Mouse (Mus musculus) lung, postnatal 14 days (tissue): Measurements from ENCODE around the gene Kpna7.
"Not testable (repeated sequence)": the region's sequence is repeated elsewhere in the genome, so short reads cannot be mapped to it uniquely, and the experiment has no call there.

Source experiments
- DNase-seq: peaks from one replicate; pipeline ENCODE4 v3.0.0; 2021

The Kpna7 gene

DNA sequence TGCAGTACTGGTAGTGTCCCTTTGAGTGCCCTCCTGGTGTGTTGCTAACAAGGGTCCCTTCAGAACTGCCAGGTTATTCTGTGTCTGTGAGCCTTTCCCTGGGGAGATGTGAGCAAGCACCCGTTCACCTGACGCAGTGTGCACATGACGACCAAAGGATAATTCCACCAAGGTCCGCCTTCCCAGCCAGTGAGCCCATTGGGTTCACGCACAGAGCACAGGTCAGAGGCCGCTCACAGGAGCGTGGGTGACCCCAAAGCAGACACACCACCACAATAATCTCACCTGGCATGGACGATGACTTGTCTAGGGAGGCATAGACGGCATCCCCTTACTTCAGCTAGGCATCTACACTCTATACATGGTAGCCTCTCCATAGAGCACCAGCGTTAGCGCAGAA, 17.6 kb upstream of the Kpna7 start:
- DNase-seq, result not testable (repeated sequence)

- no peak for DNase-seq
Measured at GRCm38 (mm10) chr5:145100960-145101359, 17.1 kb upstream of the Kpna7 start.

GRCm38 (mm10) chr5:145098340-145098821, 14.6 kb upstream of the Kpna7 start:
- DNase-seq, result no peak

- DNase-seq, result no peak
Measured at GRCm38 (mm10) chr5:145096195-145096594, 12.4 kb upstream of the Kpna7 start.

DNA sequence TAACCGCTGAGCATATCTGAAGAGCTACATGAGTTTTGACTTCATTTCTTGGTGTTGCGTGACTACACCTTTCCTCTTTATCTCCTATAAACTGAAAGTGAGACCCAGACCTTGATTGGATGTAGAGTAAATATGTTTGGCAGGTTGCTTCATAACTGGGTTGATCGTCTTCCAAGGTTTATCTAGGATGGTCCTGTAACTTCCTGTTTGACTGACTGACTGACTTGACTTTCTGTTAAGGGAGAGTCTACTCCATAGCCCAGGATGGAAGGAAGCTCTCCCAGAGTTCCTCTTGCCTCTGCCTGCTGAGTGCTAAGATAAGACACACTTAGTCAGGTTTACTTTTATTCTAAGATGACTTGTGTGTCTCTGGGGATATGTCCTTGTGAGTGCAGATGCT, 6.0 kb upstream of the Kpna7 start:
- DNase-seq, result no peak

GRCm38 (mm10) chr5:145088186-145088585, 4.4 kb upstream of the Kpna7 start:
- no peak for DNase-seq

DNA sequence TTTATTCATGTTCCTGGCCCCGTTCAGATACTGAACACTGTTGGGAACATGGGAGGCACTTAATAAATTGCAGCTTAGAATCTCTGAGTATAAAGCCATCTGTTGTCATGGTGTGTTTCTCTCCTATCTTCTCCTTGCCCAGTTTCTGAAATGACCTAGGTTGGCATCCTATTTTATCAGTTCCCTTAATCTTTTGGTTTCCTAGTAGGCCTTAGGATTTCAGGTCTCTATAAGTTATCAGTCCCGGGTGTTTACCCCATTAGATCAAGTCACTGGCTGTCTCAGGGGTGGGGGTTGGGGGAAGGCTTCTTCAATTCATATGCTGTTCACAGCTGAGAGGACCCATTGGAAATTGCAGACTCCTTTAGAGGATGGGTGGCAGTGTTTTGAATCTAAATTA, 992 bp upstream of the Kpna7 start:
- DNase-seq, result no peak

DNA sequence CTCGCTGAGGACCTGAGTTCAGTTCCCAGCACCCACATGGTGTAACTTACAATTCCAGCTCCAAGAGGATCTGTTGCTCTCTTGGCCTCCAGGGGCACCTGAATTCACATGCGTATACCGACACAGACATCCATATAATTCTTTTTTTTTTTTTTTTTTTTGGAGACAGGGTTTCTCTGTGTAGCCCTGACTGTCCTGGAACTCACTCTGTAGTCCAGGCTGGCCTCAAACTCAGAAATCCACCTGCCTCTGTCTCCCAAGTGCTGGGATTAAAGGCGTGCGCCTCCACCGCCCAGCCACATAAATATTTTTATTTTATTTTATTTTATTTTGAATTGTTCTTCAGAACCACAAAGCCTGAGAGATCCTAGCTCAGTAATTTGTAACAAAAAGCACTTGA, 629 bp downstream of the Kpna7 start:
- DNase-seq, result not testable (repeated sequence)

GRCm38 (mm10) chr5:145081866-145082613, 1.8 kb downstream of the Kpna7 start:
- DNase-seq, result no peak

DNA sequence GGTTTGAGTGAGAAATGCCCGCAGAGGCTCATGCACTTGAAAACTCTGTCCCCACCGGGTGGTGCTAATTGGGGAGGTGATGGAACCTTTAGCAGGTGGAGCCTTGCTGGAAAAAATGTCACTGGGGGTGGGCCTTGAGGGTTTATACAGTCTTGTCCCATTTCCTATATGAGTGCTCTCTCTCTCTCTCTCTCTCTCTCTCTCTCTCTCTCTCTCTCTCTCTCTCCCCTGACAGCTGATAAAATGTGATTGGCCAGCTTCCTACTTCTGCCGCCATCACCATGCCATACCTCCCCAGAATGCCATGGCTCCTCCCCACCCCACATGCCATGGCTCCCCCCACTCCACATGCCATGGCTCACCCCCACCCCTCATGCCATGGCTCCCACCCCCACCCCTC, 8.7 kb downstream of the Kpna7 start:
- DNase-seq, result no peak

DNA sequence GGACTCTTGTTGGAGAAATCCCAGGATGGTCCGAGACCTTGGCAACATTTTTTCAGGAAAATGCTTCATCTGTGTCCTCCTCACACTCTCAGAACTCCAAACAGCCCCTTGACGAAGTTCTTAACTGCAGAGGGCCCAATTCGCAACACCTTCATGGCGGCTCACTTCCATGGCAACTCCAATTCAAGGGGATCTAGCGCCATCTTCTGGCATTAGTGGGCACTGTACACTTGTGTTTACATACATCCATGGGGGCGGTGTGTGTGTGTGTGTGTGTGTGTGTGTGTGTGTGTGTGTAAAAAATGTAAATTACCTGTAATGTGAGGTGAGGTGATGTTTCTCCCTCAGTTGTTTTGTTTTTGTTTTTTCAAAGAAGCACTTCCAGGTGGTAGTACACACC, 12.5 kb downstream of the Kpna7 start:
- no peak for DNase-seq

DNA sequence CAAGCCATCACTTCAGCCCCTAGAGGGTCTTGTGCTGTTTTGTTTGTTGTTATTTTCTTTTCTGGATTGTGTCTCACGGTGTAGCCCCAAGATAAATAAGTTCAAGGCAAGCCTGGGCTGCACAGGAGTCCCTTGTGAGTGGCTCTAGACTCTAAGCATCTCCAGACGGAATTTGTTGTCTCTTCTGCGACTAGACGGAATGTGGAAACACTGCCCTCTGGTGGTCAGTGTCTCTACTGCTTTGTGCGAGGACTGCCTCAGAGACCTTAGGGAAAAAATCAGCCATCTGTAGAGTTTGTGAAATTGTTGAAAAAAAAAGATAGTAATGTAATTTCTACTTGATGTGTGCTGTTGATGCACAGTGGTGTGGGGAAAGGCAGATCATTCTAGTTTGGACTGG, 14.1 kb downstream of the Kpna7 start:
- DNase-seq, result peak; percentile 82

DNA sequence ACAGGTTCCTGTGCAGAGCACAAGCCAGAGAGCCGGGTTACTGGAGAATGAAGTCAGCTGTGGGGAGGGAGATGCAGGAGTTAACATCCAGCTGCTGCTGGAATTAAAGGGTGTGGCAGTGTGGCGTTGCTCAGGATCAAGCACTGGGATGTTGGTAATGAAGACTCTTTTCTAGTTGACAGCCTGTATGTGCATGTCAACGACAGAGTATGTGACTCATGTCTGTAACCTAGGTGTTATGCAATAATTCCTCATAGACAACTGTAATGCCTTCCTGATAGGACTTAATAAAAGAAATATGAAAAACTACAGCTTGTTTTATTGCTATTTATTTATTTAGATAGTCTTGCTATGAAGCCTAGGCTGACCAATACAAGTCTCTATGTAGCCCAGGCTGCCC, 15.0 kb downstream of the Kpna7 start:
- no peak for DNase-seq

DNA sequence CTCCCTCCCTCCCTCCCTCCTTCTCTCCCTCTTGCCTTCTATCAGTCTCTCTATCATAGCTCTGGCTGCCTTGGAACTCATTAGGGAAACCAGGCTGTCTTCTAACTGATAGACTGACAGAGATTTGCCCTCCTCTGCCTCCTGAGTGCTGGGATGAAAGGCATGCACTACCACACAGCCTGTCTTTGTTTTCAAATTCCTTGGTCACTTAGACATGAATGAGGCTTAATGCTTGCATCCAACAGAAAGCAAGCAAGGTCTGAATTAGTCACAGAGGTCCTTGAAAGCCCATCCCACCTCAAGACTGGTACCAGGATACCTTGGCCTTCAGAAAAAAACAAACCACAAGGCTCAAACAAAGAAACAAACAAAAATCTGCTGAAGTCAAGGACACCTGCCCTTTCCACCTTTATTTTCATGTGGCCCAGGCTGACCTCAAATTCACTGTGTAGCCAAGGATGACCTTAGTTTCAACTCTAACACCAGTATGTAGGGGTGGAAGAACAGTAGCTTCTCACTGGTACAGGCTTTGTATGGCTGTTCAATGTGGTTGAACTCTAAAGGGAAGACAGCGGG, 19.0 kb downstream of the Kpna7 start:
- DNase-seq, result no peak

GRCm38 (mm10) chr5:145059524-145059923, 24.3 kb downstream of the Kpna7 start:
- DNase-seq, result no peak

- DNase-seq, result no peak
Measured at GRCm38 (mm10) chr5:145058722-145059121, 25.1 kb downstream of the Kpna7 start.

GRCm38 (mm10) chr5:145057907-145058306, 25.9 kb downstream of the Kpna7 start:
- DNase-seq, result no peak

GRCm38 (mm10) chr5:145054187-145054586, 29.6 kb downstream of the Kpna7 start:
- not testable (repeated sequence) for DNase-seq

DNA sequence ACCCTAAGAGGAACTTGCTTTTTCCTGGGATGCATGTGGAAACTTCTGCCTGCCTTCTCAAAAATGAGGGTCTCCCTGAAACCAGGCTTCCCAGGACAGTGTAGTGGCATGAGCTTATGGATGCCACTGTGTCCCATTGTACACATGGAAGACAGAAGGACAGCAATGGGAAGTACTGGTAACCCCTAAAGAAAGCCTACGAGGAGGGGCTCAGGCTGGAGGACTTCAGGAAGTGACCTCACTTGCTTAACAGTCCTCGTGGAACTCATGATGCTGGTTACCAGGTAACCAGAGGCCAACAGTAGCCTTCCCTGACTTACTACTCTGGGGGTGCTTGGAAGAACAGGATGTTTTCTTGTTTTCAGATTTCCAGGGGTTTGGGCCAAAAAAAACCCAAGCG, 41.1 kb downstream of the Kpna7 start, which contains the start of gene 1700018F24Rik:
Gene 1700018F24Rik, plus strand, starts transcription at position 301 of the 400 bp plus-strand sequence.
- not testable (repeated sequence) for DNase-seq

DNA sequence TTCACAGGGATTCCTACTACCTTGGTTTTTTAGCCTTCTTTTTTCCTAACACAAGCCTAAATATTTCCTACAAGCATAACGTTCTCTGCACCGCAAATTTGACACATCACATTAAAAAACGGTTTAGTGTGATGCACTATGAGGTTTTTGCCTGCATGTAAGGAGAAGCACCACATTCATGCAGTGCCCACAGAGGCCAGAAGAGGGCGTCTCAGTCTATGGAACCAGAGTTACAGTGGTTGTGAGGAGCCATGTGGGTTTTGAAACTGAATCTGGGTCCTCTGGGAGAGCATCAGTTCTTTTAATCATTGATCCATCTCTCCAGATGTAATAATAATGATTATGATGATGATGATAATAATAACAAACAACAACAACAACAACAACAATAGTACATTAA, 42.2 kb downstream of the Kpna7 start:
- DNase-seq, result peak; percentile 3

- not testable (repeated sequence) for DNase-seq
Measured at GRCm38 (mm10) chr5:145032391-145032790, 51.4 kb downstream of the Kpna7 start, which contains the start of gene Gm4871. Gene Gm4871 (minus strand): TSS chr5:145032754.

GRCm38 (mm10) chr5:145030476-145030875, 53.4 kb downstream of the Kpna7 start:
- not testable (repeated sequence) for DNase-seq

DNA sequence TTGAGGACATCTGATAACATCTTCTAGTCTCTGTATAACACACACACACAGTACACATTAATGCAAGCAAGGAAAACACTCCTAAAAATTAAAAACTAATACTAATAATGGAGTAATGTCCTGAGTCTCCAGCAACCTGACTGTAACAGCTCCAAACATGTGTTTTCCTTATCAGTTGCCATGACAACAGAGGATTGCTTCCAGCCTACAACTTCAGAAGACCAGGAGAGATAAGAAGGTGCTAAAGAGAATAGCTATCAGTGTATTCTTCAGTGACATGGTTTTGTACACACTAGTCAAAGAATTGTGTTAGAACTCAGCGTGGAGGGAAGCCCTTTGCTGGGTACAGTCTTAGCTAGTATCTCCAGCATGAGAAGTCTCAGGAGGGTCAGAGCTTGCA, 63.1 kb downstream of the Kpna7 start:
- not testable (repeated sequence) for DNase-seq

DNA sequence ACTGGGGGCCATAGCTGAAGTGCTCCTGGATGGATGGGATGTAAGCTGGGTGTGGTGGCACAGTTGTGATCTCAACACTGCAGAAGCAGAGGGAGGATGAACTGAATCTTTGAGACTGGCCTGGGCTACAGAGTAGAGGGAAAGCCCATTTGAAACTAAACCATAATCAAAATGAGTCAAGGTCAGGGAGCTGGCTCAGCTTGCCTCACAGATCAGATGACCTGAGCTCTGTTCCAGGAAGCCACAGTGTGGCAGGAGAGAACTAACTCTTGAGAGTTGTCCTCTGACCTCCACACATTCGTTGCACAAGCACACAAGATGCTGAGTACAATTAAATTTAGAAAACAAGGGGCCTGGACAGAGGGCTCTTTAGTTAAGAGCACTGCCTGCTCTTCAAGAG, 63.6 kb downstream of the Kpna7 start:
- not testable (repeated sequence) for DNase-seq
